Mouse (Mus musculus) cerebellum, postnatal 4 days (tissue): ENCODE measurements around the gene Lama2.
A peak's percentile ranks its signal among the peaks of the same experiment; 100 is the strongest.

ENCODE experiments used
- DNase-seq, 2 experiments: peaks; one replicate each; pipeline ENCODE4 v3.0.0; 2022; ENCODE audit warnings: low spot score in 2 of 2, mixed read lengths in 1 of 2

The Lama2 gene

DNA sequence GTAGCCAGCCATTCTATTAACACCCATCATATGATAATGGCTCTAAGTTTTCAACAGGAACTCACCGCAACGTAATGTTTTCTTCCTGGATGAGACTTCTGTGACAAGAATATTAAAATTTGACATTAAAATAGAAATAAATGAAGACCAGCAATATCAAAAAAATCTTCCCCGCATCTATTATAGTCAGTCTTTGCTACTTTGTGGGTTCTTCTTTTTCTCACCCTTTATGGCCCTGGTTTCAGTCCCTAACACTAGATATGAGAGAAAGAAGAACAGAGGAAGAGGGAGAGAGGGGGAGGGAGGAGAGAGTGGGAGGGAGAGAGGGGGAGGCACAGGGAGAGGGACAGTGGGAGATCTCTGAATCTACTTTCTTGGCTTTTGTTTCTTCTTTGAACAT, at the start of gene Lama2:
Gene Lama2 (minus strand): TSS at position 101 of the 400 bp plus-strand sequence.
- no peak for DNase-seq

DNA sequence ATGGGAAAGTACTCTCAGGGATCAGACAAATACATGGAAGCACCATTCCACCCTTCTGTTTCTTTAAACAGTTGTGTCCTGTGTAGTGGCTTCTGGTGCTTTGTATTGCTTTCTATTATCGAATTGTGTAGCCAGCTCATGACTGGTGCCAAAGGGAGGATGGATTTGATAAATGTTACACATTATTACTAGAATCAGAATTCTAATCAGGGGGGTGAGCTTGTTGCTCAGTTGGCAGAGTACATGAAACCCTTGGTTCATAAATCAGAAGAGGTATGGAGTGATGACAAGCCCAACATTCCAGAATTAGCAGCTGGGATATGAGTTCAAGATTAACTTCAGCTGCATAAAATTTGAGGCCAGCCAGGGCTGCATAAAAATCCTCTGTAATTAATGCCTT, 44.8 kb upstream of the Lama2 start:
- no peak for DNase-seq

DNA sequence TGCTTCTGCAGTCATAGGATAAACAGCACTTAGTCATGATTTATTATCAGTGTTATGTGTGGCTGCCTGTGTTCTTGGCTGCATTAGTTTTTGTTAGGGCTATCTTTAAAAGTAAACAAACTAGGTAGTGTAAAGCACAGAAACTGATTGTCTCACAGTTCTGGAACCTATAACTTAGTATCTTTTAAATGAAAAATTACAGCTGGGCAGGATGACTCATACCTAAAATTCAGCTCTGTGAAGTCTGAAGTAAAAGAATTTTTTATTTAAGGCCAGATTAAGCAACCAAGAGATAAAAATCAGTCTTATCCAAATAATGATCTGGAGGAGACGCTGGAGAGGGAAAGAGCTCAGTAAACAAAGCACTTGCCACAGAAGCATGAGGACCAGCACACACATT, 43.8 kb upstream of the Lama2 start:
- DNase-seq, result no peak

DNA sequence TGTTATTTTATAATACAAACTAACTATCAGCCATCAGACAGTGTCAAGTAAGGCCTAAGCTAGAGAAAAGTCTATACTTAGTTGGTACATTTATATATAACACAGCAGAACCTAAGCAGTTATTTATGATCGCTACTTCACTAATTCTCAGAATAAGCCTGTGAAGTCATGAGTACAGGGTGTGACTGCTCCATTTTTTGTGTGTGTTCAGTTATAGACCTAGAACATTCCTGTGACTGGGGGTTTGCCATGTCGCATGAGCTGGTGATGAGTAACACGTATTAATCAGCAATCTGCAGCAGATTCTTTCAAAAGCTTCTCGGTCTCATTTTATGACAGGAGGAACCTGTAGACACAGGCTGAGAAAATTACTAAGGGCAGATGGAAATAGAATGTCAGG, 34.6 kb upstream of the Lama2 start:
- DNase-seq, result no peak

DNA sequence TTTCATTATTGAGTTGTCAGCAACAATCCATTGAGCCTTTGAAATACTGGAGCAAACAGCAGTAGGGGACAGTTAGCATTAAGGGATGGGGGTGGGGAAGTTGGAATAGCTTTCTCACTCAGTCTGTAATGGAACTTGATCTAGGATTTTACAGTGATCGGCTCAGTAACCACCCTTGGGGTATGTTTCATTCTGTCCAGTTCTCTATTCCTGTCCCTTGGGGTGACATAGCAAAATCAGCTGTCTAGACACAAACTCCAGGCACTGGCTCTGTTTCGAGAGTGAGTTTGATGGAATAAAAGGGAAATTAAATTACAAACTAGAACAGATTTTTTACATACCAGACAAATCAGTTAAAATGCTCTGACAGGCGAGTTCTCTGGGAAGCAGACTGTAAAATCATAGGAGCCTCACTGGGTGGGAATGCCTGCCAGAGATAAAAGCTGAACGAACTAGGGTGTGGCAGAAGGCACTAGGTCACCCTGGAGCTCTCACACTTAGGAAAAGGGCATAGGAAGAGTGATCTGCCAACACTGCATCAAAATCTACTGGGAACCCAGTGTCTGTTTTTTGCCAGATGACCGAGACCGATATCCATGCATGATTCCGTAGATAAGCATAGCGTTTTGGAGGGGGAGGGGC, 33.3 kb upstream of the Lama2 start:
- DNase-seq, result no peak

DNA sequence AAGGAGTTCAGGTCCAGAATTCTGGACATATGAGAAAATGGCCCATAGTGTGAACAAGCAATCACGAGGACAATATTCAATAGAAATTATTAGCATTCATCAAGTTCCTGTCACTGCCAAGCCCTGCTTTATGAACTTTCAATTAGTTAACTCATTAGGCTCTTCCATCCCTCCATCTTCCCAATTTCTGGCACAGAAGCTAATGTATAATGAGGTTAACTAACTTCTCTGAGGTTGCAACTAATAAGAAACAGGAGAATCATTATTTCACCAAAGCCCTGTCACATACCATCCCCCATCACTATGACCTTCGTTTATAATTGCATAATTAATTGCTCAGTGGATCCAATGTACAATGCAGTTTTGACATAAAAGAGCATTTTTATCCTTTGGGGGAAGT, 16.2 kb upstream of the Lama2 start:
- no peak for DNase-seq

DNA sequence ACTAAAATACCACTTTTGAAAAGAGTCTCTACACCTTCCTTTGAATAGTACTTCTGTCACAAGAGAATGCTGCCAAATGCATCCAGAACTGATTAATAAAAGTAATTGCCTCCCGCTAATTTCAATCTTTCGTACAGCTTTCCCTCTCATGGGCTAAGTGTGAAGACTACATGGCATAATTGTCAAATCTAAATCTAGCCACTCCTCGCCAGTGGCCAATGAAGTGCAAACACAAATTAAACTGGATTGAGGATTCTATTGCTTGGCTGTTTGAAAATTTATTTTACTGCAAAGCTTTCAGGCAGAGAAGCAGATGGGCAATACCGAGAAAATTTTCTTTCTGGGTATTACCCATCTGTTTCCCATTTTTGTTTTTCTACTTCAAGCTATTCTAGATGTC, 11.4 kb upstream of the Lama2 start:
- no peak for DNase-seq

DNA sequence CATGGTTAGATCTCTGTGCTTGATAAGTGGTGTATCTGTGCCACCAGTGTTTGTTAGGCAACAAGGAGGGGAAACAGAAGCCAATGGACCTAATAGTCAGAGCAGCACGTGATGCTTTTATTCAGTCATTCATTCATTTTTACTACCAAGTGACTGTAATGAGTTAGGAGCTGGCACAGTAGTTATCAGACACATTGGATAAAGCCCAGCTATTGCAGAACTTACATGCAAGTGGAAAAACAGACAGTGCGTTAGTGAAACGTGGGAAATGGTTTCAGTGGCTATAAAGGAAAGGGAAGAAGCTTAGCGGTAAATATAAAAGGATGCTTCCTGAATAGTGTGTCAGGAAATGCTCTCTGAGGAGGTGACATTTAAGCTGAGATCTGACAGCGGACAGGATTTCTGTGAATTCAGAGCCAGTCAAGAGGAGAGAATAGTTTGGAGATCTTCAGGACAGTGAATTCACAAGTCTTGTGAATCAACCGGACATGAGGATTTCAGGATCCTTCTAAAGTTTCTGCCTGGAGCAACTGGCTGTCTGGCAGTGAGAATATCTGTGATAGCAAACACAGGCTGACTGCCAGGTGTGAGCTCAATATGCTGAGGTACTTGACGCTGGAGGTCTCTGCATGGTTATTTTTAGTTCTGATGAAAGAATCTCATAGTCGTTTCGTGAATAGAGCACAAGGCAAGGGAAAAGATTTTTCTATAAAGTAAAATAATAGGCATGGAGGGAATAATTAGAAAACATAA, 2.3 kb upstream of the Lama2 start:
- DNase-seq, result no peak

DNA sequence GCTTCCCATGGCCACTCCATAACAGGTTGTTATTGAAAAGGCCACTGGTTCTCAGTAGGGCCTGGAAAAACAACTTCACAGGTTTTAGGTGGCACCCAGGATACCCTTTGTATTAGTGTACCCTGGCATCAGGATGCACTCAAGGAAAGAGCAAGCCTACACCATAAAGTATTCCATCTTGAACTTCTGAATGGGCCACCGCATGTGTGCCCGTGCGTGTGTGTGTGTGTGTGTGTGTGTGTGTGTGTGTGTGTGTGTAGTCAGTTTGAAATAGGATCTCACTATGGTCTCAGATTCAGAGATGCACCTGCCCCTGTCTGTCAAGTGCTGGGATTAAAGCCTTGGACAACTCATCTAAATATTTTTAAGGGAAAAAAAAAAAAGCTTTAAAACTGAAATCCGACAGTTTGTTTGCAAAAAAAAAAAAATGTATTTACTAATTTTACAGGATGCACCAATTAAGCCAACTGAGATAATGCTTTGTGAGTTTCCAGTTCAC, 2.0 kb downstream of the Lama2 start:
- no peak for DNase-seq

DNA sequence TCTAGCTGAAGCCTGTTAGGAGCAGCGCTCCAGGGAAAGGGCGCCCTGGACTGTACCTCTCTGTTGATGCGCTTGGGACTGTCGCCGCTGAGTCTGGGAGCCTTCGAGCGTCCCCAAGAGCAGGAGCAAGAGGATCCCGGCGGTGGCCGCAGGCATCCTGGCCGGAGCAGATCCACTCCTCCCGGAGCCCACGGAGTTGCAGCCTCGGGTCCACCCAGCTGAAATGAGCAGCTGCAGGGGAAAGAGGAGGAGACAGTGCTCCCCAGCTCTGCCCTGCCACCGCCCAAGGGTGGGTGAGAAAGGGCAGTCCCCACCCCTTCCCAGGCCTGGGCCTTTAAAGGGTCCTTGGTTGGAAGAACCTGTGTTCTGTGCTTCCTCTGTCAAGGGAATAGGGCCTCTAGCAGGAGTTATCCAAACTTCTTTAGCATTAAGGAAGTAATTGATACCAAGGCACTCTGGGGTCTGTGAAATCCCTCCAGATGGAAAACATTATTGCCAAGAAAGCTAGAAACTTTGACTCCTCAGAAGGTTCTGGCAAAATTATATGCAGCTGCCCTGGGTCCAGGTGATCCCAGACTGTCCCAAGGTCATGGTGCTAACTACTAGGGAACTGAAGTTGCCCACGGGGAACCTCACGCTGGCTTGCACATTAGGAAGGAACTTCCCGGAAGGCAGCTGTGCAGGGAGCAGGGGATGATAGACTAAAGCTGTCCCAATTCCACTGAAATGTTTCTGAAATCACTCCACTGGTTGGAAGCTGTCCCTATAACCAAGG, 2.7 kb downstream of the Lama2 start:
- peak in 1 of 2 experiments; percentile 12 for DNase-seq

DNA sequence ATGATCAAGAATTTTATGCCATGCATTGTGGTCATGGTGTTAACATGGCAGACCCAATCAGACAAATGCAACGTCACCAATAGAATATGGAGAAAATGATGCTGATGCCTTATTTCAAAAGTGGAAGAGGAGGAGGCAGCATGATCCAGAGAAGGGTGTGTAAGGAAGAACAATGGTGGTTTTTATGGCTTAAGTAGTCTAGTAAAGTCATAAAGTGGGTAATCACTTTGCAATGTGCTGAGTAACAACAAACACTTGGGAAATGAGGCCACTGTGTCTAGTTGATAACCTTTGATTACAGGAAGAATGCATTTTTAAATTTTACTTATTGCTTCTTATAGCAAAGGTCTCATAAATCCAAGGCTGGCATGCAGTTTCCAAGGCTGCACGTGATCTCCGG, 23.9 kb downstream of the Lama2 start:
- DNase-seq, result no peak

DNA sequence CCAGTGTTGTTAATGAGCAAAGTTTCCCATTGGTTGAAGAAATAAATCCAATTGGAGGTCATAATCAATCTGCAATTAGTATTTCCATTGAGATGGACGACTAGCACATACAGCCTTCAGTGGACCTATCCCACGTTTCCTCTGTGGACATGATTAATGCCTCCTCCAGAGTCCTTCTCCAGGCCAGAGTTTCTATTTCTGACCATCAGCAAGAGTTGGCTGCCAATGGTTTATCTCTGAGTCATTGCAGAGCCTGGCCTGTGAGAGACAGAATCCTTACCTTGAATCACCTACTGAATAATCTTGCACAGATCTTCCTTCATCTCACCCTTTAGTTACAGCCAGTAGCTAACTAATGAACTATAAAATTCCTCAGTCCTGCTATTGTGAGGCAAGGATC, 86.3 kb downstream of the Lama2 start:
- no peak for DNase-seq

DNA sequence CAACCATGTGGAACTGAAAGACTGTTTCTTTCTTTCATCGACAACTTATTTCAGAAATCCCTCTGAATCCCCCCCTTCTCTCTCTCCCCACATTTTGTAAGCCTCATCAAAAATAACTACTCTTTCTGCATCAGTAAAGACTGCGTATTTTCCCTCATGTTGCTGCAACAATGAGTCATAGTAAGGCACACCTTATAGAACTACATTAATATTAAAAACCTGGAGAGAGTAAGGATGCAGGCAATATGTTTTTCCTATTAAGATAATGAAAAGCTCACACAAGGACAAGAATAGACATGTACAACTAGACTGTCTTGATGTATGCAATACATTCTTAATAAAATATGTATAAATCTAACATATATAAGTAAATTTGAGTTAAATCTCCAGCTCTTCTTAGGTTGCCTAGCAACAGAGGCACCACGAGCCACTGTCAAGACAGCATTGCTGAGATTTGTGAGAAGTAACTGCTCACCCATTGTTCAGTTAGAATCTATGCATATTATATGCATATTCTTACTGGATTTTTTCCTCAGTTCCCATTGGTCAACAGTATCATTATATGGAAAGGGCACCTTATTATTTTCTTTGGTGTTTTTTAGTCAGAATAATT, 110.6 kb downstream of the Lama2 start:
- DNase-seq, result no peak

DNA sequence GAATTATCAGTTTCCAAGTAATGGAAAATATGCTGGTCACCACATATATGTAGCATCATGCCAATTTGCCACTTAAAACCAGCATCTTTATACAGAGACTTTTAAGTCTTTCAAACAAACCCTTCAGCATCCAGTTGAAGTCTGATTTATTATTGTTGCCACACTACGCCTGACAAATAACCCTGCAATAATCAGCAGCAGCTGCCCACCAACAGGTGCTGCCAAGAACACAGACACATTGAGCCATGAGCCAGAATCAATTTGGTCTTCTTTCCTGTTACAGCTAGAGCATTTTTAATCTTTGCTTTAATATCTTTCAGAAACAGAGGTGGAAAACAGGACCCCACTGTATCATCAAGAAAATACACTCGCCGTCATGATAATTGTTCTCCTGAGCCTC, 118.7 kb downstream of the Lama2 start:
- DNase-seq, result no peak

DNA sequence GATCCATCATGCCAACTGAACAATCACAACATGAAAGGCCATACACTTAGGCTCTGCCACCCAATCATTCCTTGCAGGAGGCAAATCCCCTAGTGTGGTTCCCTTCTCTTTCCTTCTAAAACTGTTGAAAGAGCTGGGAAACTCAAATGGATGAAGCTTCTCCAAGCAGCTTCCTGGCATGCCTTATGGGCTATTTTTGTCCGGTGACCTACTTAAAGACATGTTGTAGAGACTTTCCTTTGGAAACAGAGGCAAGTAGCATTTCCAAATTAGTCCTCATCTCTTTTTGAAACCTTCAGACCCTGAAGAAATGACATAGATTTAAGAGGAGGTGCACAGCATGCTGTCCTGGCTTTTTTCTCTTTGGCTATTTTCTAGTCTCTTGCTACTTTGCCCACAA, 131.1 kb downstream of the Lama2 start:
- no peak for DNase-seq

DNA sequence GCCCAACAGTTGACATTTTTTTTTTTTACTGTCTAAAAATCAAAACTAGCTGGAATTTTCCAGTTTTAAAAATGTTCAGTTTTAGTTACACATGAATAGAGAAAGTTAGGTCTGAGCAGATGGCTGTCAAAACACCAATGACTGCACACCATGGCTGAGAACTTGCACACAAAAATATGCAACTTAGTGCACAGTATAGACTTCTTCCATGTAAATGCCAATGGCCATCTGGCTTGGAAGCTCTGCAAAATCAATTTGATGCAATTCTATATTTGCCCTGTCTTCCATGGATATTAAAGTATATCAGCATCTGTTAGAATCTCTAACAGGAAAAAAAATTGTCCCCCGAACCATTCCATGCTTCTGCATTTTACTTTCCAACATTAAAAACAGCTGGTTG, 135.5 kb downstream of the Lama2 start:
- DNase-seq, result no peak

DNA sequence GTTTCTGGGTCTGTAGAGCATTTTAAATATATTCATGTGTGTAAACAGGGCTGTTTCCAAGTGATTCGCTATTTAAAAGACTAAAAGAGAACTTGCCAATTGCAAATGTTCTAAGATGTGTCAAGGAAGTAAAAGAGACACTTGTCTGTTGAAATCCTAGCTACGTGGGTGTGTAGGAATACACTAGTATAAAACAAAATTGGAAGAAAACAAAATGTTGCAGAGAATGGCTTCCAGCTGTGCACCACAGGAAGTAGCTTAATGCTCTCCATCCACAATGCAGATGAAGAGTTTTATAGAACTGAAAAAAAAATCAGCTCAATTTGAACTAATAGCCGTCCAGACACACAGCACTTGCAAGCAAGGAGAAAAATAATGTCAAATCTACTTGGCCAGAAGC, 144.0 kb downstream of the Lama2 start:
- DNase-seq, result no peak

DNA sequence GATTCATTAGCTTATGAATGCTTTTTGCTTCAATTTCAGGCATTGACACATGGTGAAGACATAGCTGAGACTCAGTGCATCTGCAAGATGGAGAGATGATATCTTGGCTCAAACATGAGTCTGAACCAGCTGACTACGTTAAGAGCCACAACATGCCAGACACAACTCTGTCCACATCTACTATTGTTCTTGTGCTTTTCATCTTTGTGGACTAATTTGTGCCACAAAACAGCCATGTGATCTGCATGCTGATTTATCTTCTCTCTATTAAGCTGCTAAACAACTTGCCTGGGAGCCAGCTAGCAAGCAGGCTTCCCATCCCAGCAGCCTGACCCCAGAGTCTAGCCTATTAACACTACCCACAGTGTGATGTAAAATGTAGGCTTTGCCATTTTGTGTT, 151.3 kb downstream of the Lama2 start:
- no peak for DNase-seq

DNA sequence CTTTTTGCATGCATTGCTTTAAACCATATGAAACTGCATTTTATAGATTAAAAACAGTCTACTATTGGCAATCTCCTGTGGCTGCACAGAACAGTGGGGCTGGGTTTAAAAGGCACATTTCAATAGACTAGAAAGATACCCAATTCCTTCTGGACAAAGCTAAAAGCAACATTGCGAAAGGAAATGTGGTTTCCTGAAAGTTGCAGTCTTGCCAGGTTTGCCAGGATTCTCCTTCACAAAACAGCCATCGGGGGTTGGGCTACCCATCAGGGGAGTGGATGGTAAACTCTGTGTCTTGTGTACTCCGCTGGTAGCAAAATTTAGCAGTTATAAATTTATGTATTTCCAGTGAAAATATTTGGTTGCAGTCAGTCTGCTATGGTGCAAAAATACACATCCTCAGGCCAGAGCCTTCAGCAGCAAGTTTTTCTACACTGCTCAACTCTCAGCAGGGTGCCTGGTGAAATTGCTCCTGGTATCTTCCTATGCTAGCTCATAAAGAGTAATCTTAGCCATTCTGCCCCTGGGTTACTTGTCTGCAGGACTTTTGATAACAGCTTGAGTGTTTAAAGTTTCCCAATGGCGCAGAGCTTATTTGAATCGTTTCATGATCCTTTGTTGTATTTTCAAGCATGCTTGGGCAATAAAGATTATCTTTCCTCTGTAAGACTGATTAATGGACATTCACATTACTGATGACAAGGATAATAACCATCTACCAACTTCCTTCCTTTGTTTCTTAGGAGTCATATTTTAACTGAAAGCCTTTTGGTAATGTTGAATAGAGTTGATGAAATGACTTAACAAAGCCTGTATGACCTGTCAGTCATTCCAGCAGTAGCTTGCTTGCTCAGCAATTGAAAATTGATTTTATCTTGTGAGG, 205.7 kb downstream of the Lama2 start:
- DNase-seq, result no peak

DNA sequence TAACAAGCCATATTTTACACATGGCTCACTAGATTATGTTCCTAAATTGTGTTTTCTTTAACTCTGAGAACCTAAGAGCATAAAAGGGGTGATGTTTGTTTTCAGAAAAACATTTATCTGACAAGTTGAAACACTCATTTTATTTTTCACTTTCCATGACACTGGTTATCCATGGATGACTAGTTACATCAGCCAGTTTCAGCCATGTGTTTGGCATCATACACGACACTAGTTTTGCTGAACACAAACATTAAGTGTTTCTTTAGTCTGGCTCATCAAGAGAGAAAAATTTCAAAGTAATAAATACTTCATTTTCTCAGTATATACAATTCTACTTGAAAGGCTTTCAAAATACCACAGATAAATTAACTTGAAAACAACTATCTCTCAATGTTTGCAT, 228.8 kb downstream of the Lama2 start:
- no peak for DNase-seq

DNA sequence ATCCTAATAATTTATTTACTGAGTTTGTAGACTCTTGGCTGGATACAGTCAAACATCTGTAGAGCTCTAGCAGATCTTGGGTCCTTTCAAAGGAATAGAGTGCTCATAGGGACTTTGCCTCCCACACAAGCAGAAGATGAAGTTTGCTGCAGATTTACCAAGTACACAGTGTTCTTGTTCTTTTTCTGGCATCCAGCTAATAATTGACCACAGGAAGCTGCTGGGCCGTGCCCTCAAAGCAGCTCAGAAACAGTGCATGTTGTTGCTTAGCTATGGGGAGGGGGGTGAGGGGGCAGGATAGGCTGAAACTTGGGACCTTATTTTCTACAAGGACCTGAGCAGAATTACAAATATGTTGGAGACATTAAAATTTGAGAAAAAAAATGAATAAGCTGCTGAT, 232.0 kb downstream of the Lama2 start:
- no peak for DNase-seq
